Mouse (Mus musculus) B cell, adult 2 months (primary cell): ENCODE measurements around the gene Eno1.

Source experiments
- DNase-seq, 2 experiments: peaks; one replicate each; pipeline ENCODE4 v3.0.0; 2022

Eno1 gene

GRCm38 (mm10) chr4:150226818-150227688 lies 9.5 kb upstream of the Eno1 start:
- DNase-seq = no peak

GRCm38 (mm10) chr4:150228581-150229348 lies 7.8 kb upstream of the Eno1 start:
- no peak for DNase-seq

- no peak for DNase-seq
These were observed 6.7 kb upstream of the Eno1 start for GRCm38 (mm10) chr4:150229747-150230390.

GRCm38 (mm10) chr4:150230460-150231407 lies 5.8 kb upstream of the Eno1 start:
- no peak for DNase-seq

- no peak for DNase-seq
These were observed 4.7 kb upstream of the Eno1 start for GRCm38 (mm10) chr4:150231871-150232270.

GRCm38 (mm10) chr4:150234599-150235327 lies 1.8 kb upstream of the Eno1 start:
- DNase-seq = no peak

GRCm38 (mm10) chr4:150235585-150235984 lies 936 bp upstream of the Eno1 start:
- DNase-seq = no peak

GRCm38 (mm10) chr4:150236031-150236430 lies 490 bp upstream of the Eno1 start:
- DNase-seq = peak in 1 of 2 experiments; percentile 9

- peak in 1 of 2 experiments; percentile 15 for DNase-seq
These were observed 1.3 kb downstream of the Eno1 start for GRCm38 (mm10) chr4:150237636-150238361.

- no peak for DNase-seq
These were observed 2.0 kb downstream of the Eno1 start for GRCm38 (mm10) chr4:150238433-150239086.

- DNase-seq = no peak
These were observed 2.6 kb downstream of the Eno1 start for GRCm38 (mm10) chr4:150239087-150239480.

GRCm38 (mm10) chr4:150239503-150239902 lies 3.0 kb downstream of the Eno1 start:
- peak; percentile 14 to 19 for DNase-seq

GRCm38 (mm10) chr4:150239951-150240368 lies 3.4 kb downstream of the Eno1 start:
- DNase-seq = peak; percentile 85 to 90

- no peak for DNase-seq
These were observed 3.9 kb downstream of the Eno1 start for GRCm38 (mm10) chr4:150240381-150240886.

- no peak for DNase-seq
These were observed 5.2 kb downstream of the Eno1 start for GRCm38 (mm10) chr4:150241708-150242107.

- no peak for DNase-seq
These were observed 6.2 kb downstream of the Eno1 start for GRCm38 (mm10) chr4:150242745-150243144.

GRCm38 (mm10) chr4:150245876-150246275 lies 9.4 kb downstream of the Eno1 start:
- DNase-seq = no peak

- peak; percentile 70 to 74 for DNase-seq
These were observed 11.5 kb downstream of the Eno1 start for GRCm38 (mm10) chr4:150248009-150248408.

- DNase-seq = no peak
These were observed 12.4 kb downstream of the Eno1 start for GRCm38 (mm10) chr4:150248917-150249316.

GRCm38 (mm10) chr4:150249731-150250270 lies 13.3 kb downstream of the Eno1 start:
- no peak for DNase-seq
